13 mouse cellular contexts compared by ENCODE assay signal in the genomic region with DNA sequence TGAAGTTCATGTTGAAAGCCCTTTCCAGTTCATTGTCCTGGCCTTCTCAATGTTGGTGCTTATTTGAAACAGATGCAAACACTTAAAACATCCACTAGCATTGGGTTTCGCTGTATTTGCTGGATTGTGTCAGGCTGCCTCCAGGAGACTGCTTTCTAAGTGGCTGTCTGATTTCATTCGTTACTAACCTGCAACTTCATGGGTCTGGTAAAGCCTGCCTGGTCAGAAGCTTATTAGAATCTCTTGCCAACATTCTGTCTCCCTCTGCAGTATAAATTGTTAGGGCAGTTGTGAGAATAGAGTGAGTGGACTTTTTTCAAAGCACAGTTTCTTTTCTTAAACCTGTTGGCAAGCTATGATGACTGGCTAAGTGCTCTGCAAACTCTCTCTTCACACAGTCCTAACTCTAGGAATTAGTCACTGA.
A peak's percentile ranks its signal among the peaks of the same experiment; 100 is the strongest.
DNase-seq lines count a peak whose midpoint lies in the region; ATAC-seq and TF ChIP-seq lines count a peak whose summit lies in the region.
"Had no signal": no experiment of that assay in that cellular context is flagged by ENCODE, and none has a peak within 500 bp of the region (broad histone marks: within the 10 kb centered on the region; RNA-seq: fewer than 3 reads in every experiment).

No protein-coding gene starts in this region.

- no peaks in the 10 kb centered on the region for H3K36me3 ChIP-seq in stomach, postnatal 0 days (ENCODE audit: control insufficient read depth, insufficient read depth, low read length)
- H3K36me3 ChIP-seq: hindbrain, embryonic 15.5 days had no signal

- H3K9ac ChIP-seq in stomach, postnatal 0 days (ENCODE audit: low read length): no peak overlapping the region
- H3K9ac ChIP-seq: hindbrain, embryonic 15.5 days had no signal

- no peak overlapping the region for H3K27ac ChIP-seq in gastrocnemius, adult 2 months
- no peak overlapping the region for H3K27ac ChIP-seq in stomach, postnatal 0 days (replicated peaks)
- H3K27ac ChIP-seq: hindbrain, embryonic 15.5 days had no signal

- H3K27me3 ChIP-seq in stomach, postnatal 0 days (ENCODE audit: control insufficient read depth, insufficient read depth, low read length): no peaks in the 10 kb centered on the region
- H3K27me3 ChIP-seq: hindbrain, embryonic 15.5 days had no signal

- 30% methylated on average over 2 of the region's 2 CpGs for WGBS in stomach, postnatal 0 days

- DNase-seq in gastrocnemius, adult 2 months: no peak
- no peak for DNase-seq in gastrocnemius, postnatal 14 days
- peak; percentile 1 for DNase-seq in ovary, postnatal 14 days (ENCODE audit: low spot score)
- DNase-seq in ovary, adult 18-20 months (ENCODE audit: low spot score): no peak
- peak; percentile 25 to 34 for DNase-seq in heart, postnatal 10 days
- DNase-seq in stomach, postnatal 0 days (ENCODE audit: low spot score): no peak
- DNase-seq in layer of hippocampus, adult 9-10 months (ENCODE audit: low spot score): no peak
- no peak for DNase-seq in layer of hippocampus, postnatal 10 days (ENCODE audit: low spot score in 2 of 2)
- DNase-seq: cerebellum, adult 18-20 months; liver; thymus, postnatal 4 days had no signal

- TF ChIP-seq CTCF in gastrocnemius, adult 2 months (IDR thresholded peaks at IDR 0.05): no peak
- TF ChIP-seq CTCF in stomach, postnatal 0 days (IDR thresholded peaks at IDR 0.05; ENCODE audit: low read depth): 0 out of 2 replicates have a peak, but pooled peaks have one; percentile 4

- no peaks in the 10 kb centered on the region for H3K9me3 ChIP-seq in stomach, postnatal 0 days (ENCODE audit: control insufficient read depth, low read length)
- H3K9me3 ChIP-seq: hindbrain, embryonic 15.5 days had no signal

- H3K4me1 ChIP-seq in stomach, postnatal 0 days (replicated peaks; ENCODE audit: control insufficient read depth, insufficient read depth): no peaks in the 10 kb centered on the region
- H3K4me1 ChIP-seq: hindbrain, embryonic 15.5 days had no signal

- peak overlapping the region; percentile 41 for H3K4me3 ChIP-seq in gastrocnemius, adult 2 months
- H3K4me3 ChIP-seq in stomach, postnatal 0 days (ENCODE audit: low read depth, low read length): no peak overlapping the region
- H3K4me3 ChIP-seq: hindbrain, embryonic 15.5 days had no signal

- no peak overlapping the region for H3K4me2 ChIP-seq in stomach, postnatal 0 days (replicated peaks; ENCODE audit: low read depth)
- H3K4me2 ChIP-seq: hindbrain, embryonic 15.5 days had no signal

- intact Hi-C loops in gastrocnemius, adult 2 months (cut with DNase I): no loop called here
- intact Hi-C loops in gastrocnemius, postnatal 14 days (cut with DNase I; ENCODE audit: low total_unique reads): no loop called here
- intact Hi-C loops in heart, postnatal 10 days (cut with DNase I): no loop called here

- TF ChIP-seq EP300 in stomach, postnatal 0 days (optimal IDR thresholded peaks at IDR 0.05): no peak

- peak; percentile 59; the same call in 1 of the 2 replicates for ATAC-seq in stomach, postnatal 0 days (ENCODE audit: low FRiP score, low TSS enrichment)
- ATAC-seq: activated CD4-positive, CD25-positive, alpha-beta regulatory T cell, adult 4 months had no signal

Comparison
In these comparisons a context has a peak if more than half of its experiments do, and no peak if none do; other contexts are left out.
1. DNase-seq: peak in ovary, postnatal 14 days (single experiment) and heart, postnatal 10 days (2 of 2); none in gastrocnemius, adult 2 months (single experiment), gastrocnemius, postnatal 14 days (single experiment), ovary, adult 18-20 months (single experiment), stomach, postnatal 0 days (single experiment), layer of hippocampus, adult 9-10 months (single experiment) and layer of hippocampus, postnatal 10 days (0 of 2).